Comparison of ENCODE assay signal across 8 mouse cellular contexts in genomic region chr16:20651076-20651946, GRCm38 (mm10). TPM values are rescaled to one million over a fixed set of nuclear protein-coding genes. Genes with fewer than 3 reads are reported as not detected.
DNase-seq lines count a peak whose midpoint lies in the region; ATAC-seq lines count a peak whose summit lies in the region.

TSS of gene Psmd2 (plus strand) at chr16:20651652.

- peak; percentile 97 for ATAC-seq in inflammation-experienced regulatory T-cells, adult 6 months
- ATAC-seq in megakaryocyte-erythroid progenitor cell, adult 5-6 weeks (replicated peaks; ENCODE audit: low FRiP score, low TSS enrichment, poor library complexity, severe bottlenecking) = peak; percentile 98

- intact Hi-C loops in gastrocnemius, postnatal 14 days (cut with DNase I; ENCODE audit: low total_unique reads) = no loop called here
- intact Hi-C loops in left cerebral cortex, postnatal 10 days (cut with DNase I) = no loop called here

- DNase-seq in adipocyte (ENCODE audit: low spot score) = peak; percentile 97
- peak; percentile 98 for DNase-seq in embryo, embryonic 10 days (ENCODE audit: low spot score)
- DNase-seq in gastrocnemius, postnatal 14 days = peak; percentile 97
- DNase-seq in left cerebral cortex, postnatal 10 days (ENCODE audit: extremely low spot score in 1 of 2, low spot score in 2 of 2) = peak; percentile 95 to 98
- DNase-seq in right cerebral cortex, postnatal 25 days = peak; percentile 98
- DNase-seq in urinary bladder, postnatal 4 days (ENCODE audit: low spot score in 2 of 2) = peak; percentile 94 to 98

RNA-seq across cellular contexts. Expression of gene Psmd2, which starts in this region (rescaled TPM):
- total RNA-seq in gastrocnemius, postnatal 14 days (2021) = 100 to 1,000 TPM; 158 to 159 TPM
- 100 to 1,000 TPM; 135 to 198 (median 183) TPM for polyA plus RNA-seq in inflammation-experienced regulatory T-cells, adult 6 months (2017; shearing (Covaris generic))
- 100 to 1,000 TPM; 261 to 263 TPM for total RNA-seq in left cerebral cortex, postnatal 10 days (2021)
- 234 and 246 TPM in 2 replicates for total RNA-seq in megakaryocyte-erythroid progenitor cell, adult 5-6 weeks (2014; fragmentation: Nextera tagmentation)
- total RNA-seq in megakaryocyte-erythroid progenitor cell, adult 5-6 weeks (2017) = 233 and 271 TPM in 2 replicates

Comparison
In these comparisons a context has a peak if more than half of its experiments do, and no peak if none do; other contexts are left out.
1. Peak in every context shown above with its lines: DNase-seq and ATAC-seq.